In genomic region chr5:35479521-35479920, GRCm38 (mm10) we compare ENCODE assay signal across 13 mouse cellular contexts. TPM values are rescaled to one million over a fixed set of nuclear protein-coding genes. Genes with fewer than 3 reads are reported as not detected.
A peak's percentile ranks its signal among the peaks of the same experiment; 100 is the strongest.
DNase-seq lines count a peak whose midpoint lies in the region; ATAC-seq and TF ChIP-seq lines count a peak whose summit lies in the region.
"Had no signal": no experiment of that assay in that cellular context is flagged by ENCODE, and none has a peak within 500 bp of the region (broad histone marks: within the 10 kb centered on the region; RNA-seq: fewer than 3 reads in every experiment).

No protein-coding gene starts in this region.

- TF ChIP-seq CTCF in midbrain, postnatal 0 days (IDR thresholded peaks at IDR 0.05) = no peak

- H3K27ac ChIP-seq in midbrain, embryonic 10.5 days (replicated peaks) = peak overlapping the region; percentile 30; the same call in 1 of the 2 replicates
- no peak overlapping the region for H3K27ac ChIP-seq in midbrain, postnatal 0 days (ENCODE audit: low read depth, low read length)
- H3K27ac ChIP-seq in embryonic facial prominence, embryonic 14.5 days (replicated peaks; ENCODE audit: low read depth, low read length) = no peak overlapping the region
- H3K27ac ChIP-seq: gastrocnemius, adult 2 months; liver, embryonic 12.5 days had no signal

- H3K4me2 ChIP-seq in midbrain, postnatal 0 days (ENCODE audit: low read depth, low read length, poor library complexity, severe bottlenecking) = no peak overlapping the region
- H3K4me2 ChIP-seq in embryonic facial prominence, embryonic 14.5 days (ENCODE audit: low read depth, low read length) = no peak overlapping the region
- H3K4me2 ChIP-seq: liver, embryonic 12.5 days had no signal

- H3K4me1 ChIP-seq in midbrain, embryonic 10.5 days = peaks cover 16% of the 10 kb centered on the region
- H3K4me1 ChIP-seq in midbrain, postnatal 0 days (ENCODE audit: insufficient read depth, low read length) = no peaks in the 10 kb centered on the region
- 0 out of 2 replicates have a peak, but pooled peaks cover 3% of the 10 kb centered on the region for H3K4me1 ChIP-seq in embryonic facial prominence, embryonic 14.5 days (ENCODE audit: control insufficient read depth, insufficient read depth, low read length)
- H3K4me1 ChIP-seq: liver, embryonic 12.5 days had no signal

- no peak overlapping the region for H3K9ac ChIP-seq in midbrain, postnatal 0 days (replicated peaks; ENCODE audit: low read length, poor library complexity, severe bottlenecking)
- H3K9ac ChIP-seq in embryonic facial prominence, embryonic 14.5 days (ENCODE audit: low read depth, low read length) = no peak overlapping the region
- H3K9ac ChIP-seq: liver, embryonic 12.5 days had no signal

- WGBS in midbrain, embryonic 10.5 days = 43% methylated on average over 4 of the region's 4 CpGs
- WGBS in midbrain, postnatal 0 days = 36% methylated on average over 4 of the region's 4 CpGs
- 18% methylated on average over 4 of the region's 4 CpGs for WGBS in embryonic facial prominence, embryonic 14.5 days

- DNase-seq in frontal cortex, postnatal 25 days (ENCODE audit: low spot score in 2 of 2) = no peak
- no peak for DNase-seq in midbrain, embryonic 10.5 days (ENCODE audit: low spot score)
- no peak for DNase-seq in midbrain, postnatal 0 days (ENCODE audit: low spot score)
- DNase-seq in embryonic facial prominence, embryonic 14.5 days (ENCODE audit: low spot score) = peak; percentile 40
- DNase-seq in right cerebral cortex, postnatal 14 days = peak; percentile 22
- no peak for DNase-seq in spleen, postnatal 4 days (ENCODE audit: low spot score in 2 of 2)
- DNase-seq: adrenal gland, postnatal 25 days; cerebellum, postnatal 36 days; gastrocnemius, adult 2 months; heart, postnatal 10 days had no signal

- H3K36me3 ChIP-seq in midbrain, embryonic 10.5 days = no peaks in the 10 kb centered on the region
- no peaks in the 10 kb centered on the region for H3K36me3 ChIP-seq in midbrain, postnatal 0 days (ENCODE audit: insufficient read depth, low read length)
- no peaks in the 10 kb centered on the region for H3K36me3 ChIP-seq in embryonic facial prominence, embryonic 14.5 days (ENCODE audit: control insufficient read depth, insufficient read depth, low read length)
- H3K36me3 ChIP-seq: liver, embryonic 12.5 days had no signal

- H3K9me3 ChIP-seq in midbrain, embryonic 10.5 days (replicated peaks) = no peaks in the 10 kb centered on the region
- H3K9me3 ChIP-seq in midbrain, postnatal 0 days (ENCODE audit: low read length) = no peaks in the 10 kb centered on the region
- no peaks in the 10 kb centered on the region for H3K9me3 ChIP-seq in embryonic facial prominence, embryonic 14.5 days (ENCODE audit: control insufficient read depth, low read length)
- H3K9me3 ChIP-seq: liver, embryonic 12.5 days had no signal

- peak; percentile 74 for ATAC-seq in frontal cortex, adult (ENCODE audit: low TSS enrichment)
- no peak for ATAC-seq in midbrain, postnatal 0 days (ENCODE audit: low FRiP score)
- peak; percentile 63; the same call in 1 of the 2 replicates for ATAC-seq in embryonic facial prominence, embryonic 14.5 days (ENCODE audit: low read depth)
- ATAC-seq: liver, embryonic 12.5 days; lung, postnatal 0 days had no signal

- peaks cover 19% of the 10 kb centered on the region; the same call in 1 of the 2 replicates for H3K27me3 ChIP-seq in midbrain, embryonic 10.5 days (ENCODE audit: low read depth, poor library complexity, severe bottlenecking)
- no peaks in the 10 kb centered on the region for H3K27me3 ChIP-seq in midbrain, postnatal 0 days (ENCODE audit: insufficient read depth, low read length)
- no peaks in the 10 kb centered on the region for H3K27me3 ChIP-seq in embryonic facial prominence, embryonic 14.5 days (replicated peaks; ENCODE audit: control insufficient read depth, insufficient read depth, low read length)
- H3K27me3 ChIP-seq: liver, embryonic 12.5 days had no signal

- H3K4me3 ChIP-seq in midbrain, embryonic 10.5 days = no peak overlapping the region
- H3K4me3 ChIP-seq in midbrain, postnatal 0 days (ENCODE audit: low read depth, low read length) = no peak overlapping the region
- no peak overlapping the region for H3K4me3 ChIP-seq in embryonic facial prominence, embryonic 14.5 days (ENCODE audit: low read depth, low read length)
- H3K4me3 ChIP-seq: gastrocnemius, adult 2 months; liver, embryonic 12.5 days had no signal

RNA-seq across cellular contexts. Expression of gene Cpz, which starts 46.0 kb away (rescaled TPM):
- 3.5 and 4.9 TPM in 2 replicates for polyA plus RNA-seq in midbrain, embryonic 10.5 days (2016; fragmentation: Nextera tagmentation; extraction: Ambion mirVana)
- total RNA-seq in midbrain, postnatal 0 days (2014; rRNA removed) = 8.9 and 19.2 TPM in 2 replicates
- polyA plus RNA-seq in midbrain, postnatal 0 days (2015; fragmentation: Nextera tagmentation; extraction: Ambion mirVana) = 1.7 and 2.3 TPM in 2 replicates
- 18.9 and 20.4 TPM in 2 replicates for polyA plus RNA-seq in embryonic facial prominence, embryonic 14.5 days (2014; fragmentation: Nextera tagmentation; extraction: Ambion mirVana)

Comparison
In these comparisons a context has a peak if more than half of its experiments do, and no peak if none do; other contexts are left out.
1. DNase-seq: peak in embryonic facial prominence, embryonic 14.5 days (single experiment) and right cerebral cortex, postnatal 14 days (single experiment); none in frontal cortex, postnatal 25 days (0 of 2), midbrain, embryonic 10.5 days (single experiment), midbrain, postnatal 0 days (single experiment) and spleen, postnatal 4 days (0 of 2).